Mouse (Mus musculus): ENCODE results near the gene Zfyve21.
A peak's percentile ranks its signal among the peaks of the same experiment; 100 is the strongest.

The Zfyve21 gene

GRCm38 (mm10) chr12:111798493-111798892 is 15.5 kb upstream of the Zfyve21 start:
- no peak for DNase-seq (ENCODE audit: low read depth, low spot score)

- no peak for DNase-seq (ENCODE audit: low read depth, low spot score)
Observed at GRCm38 (mm10) chr12:111800459-111801183, 13.3 kb upstream of the Zfyve21 start.

DNA sequence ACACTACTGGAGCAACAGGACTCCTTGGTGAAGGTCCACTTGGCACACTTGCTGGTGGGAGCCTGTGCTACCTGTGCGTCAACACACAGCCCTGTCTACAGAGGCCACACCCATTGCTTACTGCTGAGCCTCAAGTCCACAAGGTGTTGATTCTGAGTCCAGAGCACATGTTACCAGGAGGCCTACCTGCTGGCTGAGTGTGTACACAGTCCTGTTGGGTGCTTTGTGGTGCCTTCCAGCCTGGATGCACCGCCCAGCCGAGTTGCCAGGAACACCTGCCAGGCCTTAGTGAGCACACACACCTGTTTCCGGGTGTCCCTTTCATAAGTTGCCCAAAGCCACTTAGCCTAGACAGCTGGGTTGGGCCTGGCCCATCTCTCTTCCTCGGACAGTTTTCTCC is 10.4 kb upstream of the Zfyve21 start:
- DNase-seq (ENCODE audit: low read depth, low spot score) = no peak

DNA sequence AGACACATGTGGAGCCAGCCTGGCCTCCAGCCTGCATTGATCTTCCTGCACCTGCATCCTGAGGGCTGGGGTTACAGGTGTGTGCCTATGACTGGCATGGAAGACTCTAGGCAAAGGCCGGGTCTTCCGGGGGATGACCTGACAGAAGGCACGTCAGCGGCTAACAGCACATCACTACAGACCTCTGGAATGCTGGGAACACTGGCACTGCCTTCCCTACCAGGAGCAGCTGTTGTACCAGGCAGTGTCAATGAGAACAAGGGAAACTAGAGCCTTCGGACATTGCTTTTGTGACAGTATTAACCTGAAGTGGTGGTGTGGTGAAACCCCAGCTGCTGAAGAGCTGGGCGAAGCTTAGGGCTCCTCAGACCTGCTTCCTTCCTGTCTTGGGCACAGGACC is 5.2 kb upstream of the Zfyve21 start:
- no peak for DNase-seq (ENCODE audit: low read depth, low spot score)

- peak; percentile 58 for DNase-seq (ENCODE audit: low read depth, low spot score)
Observed at GRCm38 (mm10) chr12:111809762-111810161, 4.2 kb upstream of the Zfyve21 start.

DNA sequence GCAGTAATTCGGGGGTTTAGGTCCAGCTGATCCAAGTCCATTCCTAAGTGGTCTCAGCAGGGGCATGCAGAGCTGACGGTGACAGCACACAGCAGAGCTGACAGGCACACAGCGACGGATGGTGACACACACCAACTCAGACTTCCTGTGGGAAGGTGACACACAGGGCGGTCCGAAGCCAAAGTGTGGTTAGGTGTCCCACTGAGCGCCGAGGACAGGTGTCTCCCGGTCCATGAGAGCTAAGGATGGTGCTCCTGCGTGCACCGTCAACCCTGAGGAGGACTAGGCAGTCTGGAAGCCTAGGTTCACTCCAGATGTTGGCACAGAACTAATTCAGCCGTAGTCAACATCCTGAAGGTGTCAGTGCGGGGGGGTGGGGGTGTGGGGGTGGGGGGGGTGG is 1.9 kb upstream of the Zfyve21 start:
- DNase-seq (ENCODE audit: low read depth, low spot score) = no peak

GRCm38 (mm10) chr12:111812611-111813010 is 1.4 kb upstream of the Zfyve21 start:
- no peak for DNase-seq (ENCODE audit: low read depth, low spot score)

GRCm38 (mm10) chr12:111813111-111813765 is 732 bp upstream of the Zfyve21 start:
- no peak for DNase-seq (ENCODE audit: low read depth, low spot score)

- no peak for DNase-seq (ENCODE audit: low read depth, low spot score)
Observed at GRCm38 (mm10) chr12:111814769-111815762, 1.1 kb downstream of the Zfyve21 start.

DNA sequence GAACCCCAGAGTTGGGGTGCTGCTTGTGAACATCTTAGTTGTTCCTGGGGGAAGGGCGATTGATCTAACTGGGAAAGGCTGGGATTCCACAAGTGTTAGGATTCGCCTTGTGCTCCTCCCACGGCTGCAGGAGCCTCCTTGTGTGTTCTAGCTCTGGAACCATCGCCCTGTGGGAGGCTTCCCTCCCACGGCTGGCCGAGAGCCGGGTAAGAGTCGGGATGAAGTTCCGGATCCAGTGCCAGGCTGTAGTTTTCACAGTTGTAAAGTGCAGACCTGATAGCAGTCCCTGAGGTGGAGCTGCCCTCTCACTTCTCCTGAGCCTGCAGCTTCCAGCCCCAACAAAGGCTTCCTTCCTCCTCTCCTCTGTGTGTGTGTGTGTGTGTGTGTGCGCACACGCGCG is 2.6 kb downstream of the Zfyve21 start:
- no peak for DNase-seq (ENCODE audit: low read depth, low spot score)

- DNase-seq (ENCODE audit: low read depth, low spot score) = no peak
Observed at GRCm38 (mm10) chr12:111816967-111817366, 3.0 kb downstream of the Zfyve21 start.

DNA sequence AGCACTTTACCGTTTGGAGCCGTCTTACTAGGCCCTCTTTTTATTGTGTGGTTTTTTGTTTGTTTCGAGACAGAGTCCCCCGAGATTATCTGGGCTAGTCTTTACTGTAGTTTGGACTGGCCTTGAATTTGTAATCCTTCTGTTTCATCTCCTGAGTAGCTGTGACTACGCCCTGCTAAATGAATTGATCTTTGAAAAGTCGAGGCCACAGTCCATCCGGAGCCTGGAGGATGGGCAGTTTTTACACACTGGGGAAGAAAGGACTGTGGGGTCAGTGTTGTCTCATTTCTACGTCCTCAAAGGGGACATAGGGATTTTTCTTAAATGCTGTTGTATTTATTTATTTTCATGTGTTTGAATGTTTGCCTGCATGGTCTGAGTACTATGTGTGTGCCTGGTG is 4.0 kb downstream of the Zfyve21 start:
- no peak for DNase-seq (ENCODE audit: low read depth, low spot score)

GRCm38 (mm10) chr12:111819936-111820335 is 6.0 kb downstream of the Zfyve21 start:
- DNase-seq (ENCODE audit: low read depth, low spot score) = no peak

DNA sequence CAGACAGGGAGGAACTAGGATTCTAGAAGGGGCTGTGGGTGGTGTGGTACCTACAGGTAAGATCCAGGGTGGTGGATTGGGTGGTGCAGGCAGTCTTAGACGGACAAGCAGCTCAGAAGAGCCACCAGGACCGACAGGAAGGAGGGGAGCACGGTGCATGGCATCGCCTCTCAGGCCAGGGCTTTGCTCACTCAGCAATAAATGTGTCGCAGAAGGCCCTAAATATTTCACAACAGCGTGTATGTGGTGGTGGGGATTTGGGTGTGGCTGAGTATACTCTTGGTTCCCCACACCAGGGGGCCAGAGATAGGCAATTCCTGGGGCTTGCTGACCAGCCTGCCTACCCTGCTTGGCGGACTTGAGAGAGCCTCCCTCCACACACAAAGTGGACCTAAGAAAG is 6.7 kb downstream of the Zfyve21 start:
- DNase-seq (ENCODE audit: low read depth, low spot score) = no peak

DNA sequence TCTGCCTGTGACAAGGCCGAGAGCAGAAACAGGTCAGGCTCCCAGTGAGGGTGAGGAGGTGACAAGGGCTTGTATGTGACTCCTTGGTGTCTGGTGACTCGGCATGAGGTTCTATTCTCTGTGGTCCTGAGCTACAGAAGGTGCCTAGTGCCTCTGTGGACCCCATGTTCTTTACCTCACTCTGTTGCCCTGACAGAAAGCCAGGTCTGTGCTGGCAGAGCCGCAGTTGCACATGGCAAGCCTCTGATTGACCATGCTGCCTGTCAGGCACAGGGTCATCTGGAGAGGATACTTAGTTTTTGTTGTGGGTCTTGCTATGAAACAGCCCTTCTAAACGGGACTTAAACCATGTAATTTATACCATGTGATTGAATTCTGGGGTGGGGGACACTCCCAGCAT is 8.0 kb downstream of the Zfyve21 start:
- DNase-seq (ENCODE audit: low read depth, low spot score) = no peak

GRCm38 (mm10) chr12:111827556-111827955 is 13.6 kb downstream of the Zfyve21 start:
- no peak for DNase-seq (ENCODE audit: low read depth, low spot score)

- DNase-seq (ENCODE audit: low read depth, low spot score) = no peak
Observed at GRCm38 (mm10) chr12:111829447-111829846, 15.5 kb downstream of the Zfyve21 start.

- no peak for DNase-seq (ENCODE audit: low read depth, low spot score)
Observed at GRCm38 (mm10) chr12:111829954-111830353, 16.0 kb downstream of the Zfyve21 start.

- no peak for DNase-seq (ENCODE audit: low read depth, low spot score)
Observed at GRCm38 (mm10) chr12:111830375-111830774, 16.4 kb downstream of the Zfyve21 start.

DNA sequence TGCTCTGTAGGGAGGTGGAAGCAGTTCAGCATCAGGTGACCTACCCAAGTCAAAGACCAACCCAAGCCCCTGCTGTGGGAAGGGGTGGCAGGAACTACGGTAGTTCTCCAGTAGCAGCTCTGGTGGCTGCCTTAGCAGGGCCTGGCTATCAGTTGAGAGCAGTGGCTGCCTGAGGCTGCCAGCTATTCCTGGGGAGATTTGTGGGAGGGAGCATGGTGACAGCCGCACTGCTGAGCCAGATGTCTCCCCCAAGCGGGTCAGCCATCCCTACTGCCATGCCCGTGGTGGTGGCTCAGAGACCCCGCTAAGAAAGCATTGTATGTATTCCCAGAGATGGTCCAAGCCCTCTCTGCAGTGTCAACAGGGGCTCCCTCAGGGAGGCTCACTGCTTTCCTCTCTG is 18.7 kb downstream of the Zfyve21 start:
- DNase-seq (ENCODE audit: low read depth, low spot score) = no peak

- DNase-seq (ENCODE audit: low read depth, low spot score) = no peak
Observed at GRCm38 (mm10) chr12:111833457-111833856, 19.5 kb downstream of the Zfyve21 start.

Data from embryo, embryonic 11.5 days (tissue).